Mouse (Mus musculus) left cerebral cortex, adult 9 months (tissue): ENCODE results near the gene Arhgap45.
A peak's percentile ranks its signal among the peaks of the same experiment; 100 is the strongest.

Source experiments
- DNase-seq, 2 experiments: peaks; one replicate each; pipeline ENCODE4 v3.0.0; 2022; ENCODE audit warnings: low spot score in 2 of 2

The Arhgap45 gene

GRCm38 (mm10) chr10:80014484-80015290 is 1.8 kb upstream of the Arhgap45 start:
- no peak for DNase-seq

- DNase-seq: no peak
Observed at GRCm38 (mm10) chr10:80015583-80015982, 870 bp upstream of the Arhgap45 start.

GRCm38 (mm10) chr10:80016931-80017330 is 478 bp downstream of the Arhgap45 start:
- no peak for DNase-seq

- peak in 1 of 2 experiments; percentile 40 for DNase-seq
Observed at GRCm38 (mm10) chr10:80017361-80017760, 908 bp downstream of the Arhgap45 start.

- DNase-seq: no peak
Observed at GRCm38 (mm10) chr10:80017771-80018170, 1.3 kb downstream of the Arhgap45 start.

GRCm38 (mm10) chr10:80018739-80019297 is 2.4 kb downstream of the Arhgap45 start:
- DNase-seq: peak in 1 of 2 experiments; percentile 35

- no peak for DNase-seq
Observed at GRCm38 (mm10) chr10:80019471-80020131, 3.1 kb downstream of the Arhgap45 start.

- no peak for DNase-seq
Observed at GRCm38 (mm10) chr10:80020191-80020590, 3.7 kb downstream of the Arhgap45 start.

GRCm38 (mm10) chr10:80020603-80021319 is 4.3 kb downstream of the Arhgap45 start:
- no peak for DNase-seq

- DNase-seq: no peak
Observed at GRCm38 (mm10) chr10:80021320-80021641, 4.8 kb downstream of the Arhgap45 start.

GRCm38 (mm10) chr10:80022164-80022563 is 5.7 kb downstream of the Arhgap45 start:
- DNase-seq: no peak

- no peak for DNase-seq
Observed at GRCm38 (mm10) chr10:80022806-80023205, 6.4 kb downstream of the Arhgap45 start.

- no peak for DNase-seq
Observed at GRCm38 (mm10) chr10:80023758-80024157, 7.3 kb downstream of the Arhgap45 start.

- no peak for DNase-seq
Observed at GRCm38 (mm10) chr10:80024229-80025043, 8.0 kb downstream of the Arhgap45 start.

- no peak for DNase-seq
Observed at GRCm38 (mm10) chr10:80025044-80025347, 8.5 kb downstream of the Arhgap45 start.

- no peak for DNase-seq
Observed at GRCm38 (mm10) chr10:80025463-80025862, 9.0 kb downstream of the Arhgap45 start.

- DNase-seq: no peak
Observed at GRCm38 (mm10) chr10:80025889-80026288, 9.4 kb downstream of the Arhgap45 start.

GRCm38 (mm10) chr10:80027681-80028520 is 11.4 kb downstream of the Arhgap45 start:
- DNase-seq: no peak

- DNase-seq: no peak
Observed at GRCm38 (mm10) chr10:80028521-80028846, 12.0 kb downstream of the Arhgap45 start.

- no peak for DNase-seq
Observed at GRCm38 (mm10) chr10:80030191-80030590, 13.7 kb downstream of the Arhgap45 start.

GRCm38 (mm10) chr10:80030736-80031135 is 14.3 kb downstream of the Arhgap45 start:
- no peak for DNase-seq
